Mouse (Mus musculus) kidney, postnatal 36 days (tissue): Measurements from ENCODE around the gene Panx2.

Source experiments
- DNase-seq, 2 experiments: peaks; one replicate each; pipeline ENCODE4 v3.0.0; 2021 to 2022; ENCODE audit warnings: mixed read lengths in 2 of 2

Gene Panx2

GRCm38 (mm10) chr15:89075478-89076147 lies 16.1 kb downstream of the Panx2 start:
- DNase-seq, result peak; percentile 92 to 96

GRCm38 (mm10) chr15:89076156-89076731 lies 16.7 kb downstream of the Panx2 start:
- peak; percentile 37 to 72 for DNase-seq

GRCm38 (mm10) chr15:89078208-89078836 lies 18.8 kb downstream of the Panx2 start:
- DNase-seq, result peak; percentile 80 to 90

GRCm38 (mm10) chr15:89083906-89084305 lies 24.4 kb downstream of the Panx2 start:
- no peak for DNase-seq

GRCm38 (mm10) chr15:89084826-89085225 lies 25.3 kb downstream of the Panx2 start:
- no peak for DNase-seq

- peak; percentile 95 to 96 for DNase-seq
Observed at GRCm38 (mm10) chr15:89088607-89089247, 29.2 kb downstream of the Panx2 start, which contains the start of gene Selenoo. Gene Selenoo, plus strand, starts transcription at chr15:89089084.

- DNase-seq, result peak; percentile 49 to 67
Observed at GRCm38 (mm10) chr15:89089248-89090051, 29.9 kb downstream of the Panx2 start.

GRCm38 (mm10) chr15:89090662-89091061 lies 31.1 kb downstream of the Panx2 start:
- no peak for DNase-seq

- no peak for DNase-seq
Observed at GRCm38 (mm10) chr15:89092181-89092580, 32.6 kb downstream of the Panx2 start.

GRCm38 (mm10) chr15:89097450-89097849 lies 37.9 kb downstream of the Panx2 start:
- DNase-seq, result no peak

GRCm38 (mm10) chr15:89098616-89099015 lies 39.1 kb downstream of the Panx2 start:
- no peak for DNase-seq

GRCm38 (mm10) chr15:89100823-89101222 lies 41.3 kb downstream of the Panx2 start:
- DNase-seq, result no peak

GRCm38 (mm10) chr15:89102646-89103045 lies 43.1 kb downstream of the Panx2 start:
- DNase-seq, result no peak

GRCm38 (mm10) chr15:89103921-89104320 lies 44.4 kb downstream of the Panx2 start:
- no peak for DNase-seq

GRCm38 (mm10) chr15:89104425-89104824 lies 44.9 kb downstream of the Panx2 start:
- no peak for DNase-seq

- DNase-seq, result no peak
Observed at GRCm38 (mm10) chr15:89106073-89106472, 46.5 kb downstream of the Panx2 start.

GRCm38 (mm10) chr15:89106976-89107375 lies 47.4 kb downstream of the Panx2 start:
- DNase-seq, result no peak

GRCm38 (mm10) chr15:89110147-89110546 lies 50.6 kb downstream of the Panx2 start:
- no peak for DNase-seq

- peak in 1 of 2 experiments; percentile 34 for DNase-seq
Observed at GRCm38 (mm10) chr15:89118007-89118406, 58.5 kb downstream of the Panx2 start.

- peak; percentile 96 to 98 for DNase-seq
Observed at GRCm38 (mm10) chr15:89122649-89123366, 63.3 kb downstream of the Panx2 start, which contains the start of gene Tubgcp6. Gene Tubgcp6, minus strand, starts transcription at chr15:89123112.
